Mouse (Mus musculus) MEL (cell line): Measurements from ENCODE around the gene Slc2a10.

ENCODE experiments used
- CHD2 ChIP-seq: IDR thresholded peaks from 2 replicates; pipeline ENCODE4 v1.6.1; 2011; ENCODE audit warnings: low read length, improper control_type of control experiment
- CTCF ChIP-seq, 3 experiments: IDR thresholded peaks in 2 of 3; conservative IDR thresholded peaks in 1 of 3; 2 replicates each; pipeline ENCODE4 v1.5.1; 2011 to 2012; ENCODE audit warnings: low read length in 3 of 3, low read depth in 2 of 3, mild to moderate bottlenecking in 2 of 3, improper control_type of control experiment in 1 of 3, inconsistent platforms in 1 of 3, mixed read lengths in 1 of 3, moderate library complexity in 1 of 3; ENCODE audit not compliant: control insufficient read depth in 1 of 3, insufficient read depth in 1 of 3, poor library complexity in 1 of 3, severe bottlenecking in 1 of 3
- EP300 ChIP-seq, 2 experiments: IDR thresholded peaks; 2 replicates each; pipeline ENCODE4 v1.6.1; 2011; ENCODE audit warnings: improper control_type of control experiment in 2 of 2, low read length in 2 of 2, low read depth in 1 of 2, mild to moderate bottlenecking in 1 of 2
- JUND ChIP-seq: IDR thresholded peaks from 2 replicates; pipeline ENCODE4 v1.6.1; 2011; ENCODE audit warnings: low read depth, mild to moderate bottlenecking, improper control_type of control experiment, low read length
- MEF2A ChIP-seq: IDR thresholded peaks from 2 replicates; pipeline ENCODE4 v1.6.1; 2014; ENCODE audit warnings: low read depth, mild to moderate bottlenecking, inconsistent platforms, low read length, improper control_type of control experiment; ENCODE audit not compliant: poor library complexity, insufficient replicate concordance, severe bottlenecking; ENCODE audit errors: extremely low read depth
- NRF1 ChIP-seq: IDR thresholded peaks from 2 replicates; pipeline ENCODE4 v1.6.1; 2014; ENCODE audit warnings: low read depth, mild to moderate bottlenecking, inconsistent platforms, low read length, improper control_type of control experiment, moderate library complexity; ENCODE audit not compliant: poor library complexity, insufficient read depth, severe bottlenecking
- POLR2A ChIP-seq, 2 experiments: IDR thresholded peaks; 2 replicates each; pipeline ENCODE4 v1.6.1; 2011 to 2012; ENCODE audit warnings: low read length in 2 of 2, mild to moderate bottlenecking in 2 of 2, control low read depth in 1 of 2, improper control_type of control experiment in 1 of 2, low read depth in 1 of 2, moderate library complexity in 1 of 2; ENCODE audit not compliant: control insufficient read depth in 1 of 2, insufficient read depth in 1 of 2, poor library complexity in 1 of 2
- RAD21 ChIP-seq: IDR thresholded peaks from 2 replicates; pipeline ENCODE4 v1.6.1; 2011; ENCODE audit warnings: mild to moderate bottlenecking, low read depth, low read length, improper control_type of control experiment
- SMC3 ChIP-seq: IDR thresholded peaks from 2 replicates; pipeline ENCODE4 v1.6.1; 2011; ENCODE audit warnings: low read depth, low read length, improper control_type of control experiment
- USF2 ChIP-seq, 2 experiments: IDR thresholded peaks; 2 replicates each; pipeline ENCODE4 v1.6.1; 2011 to 2012; ENCODE audit warnings: improper control_type of control experiment in 2 of 2, low read length in 2 of 2, borderline replicate concordance in 1 of 2, inconsistent platforms in 1 of 2, low read depth in 1 of 2, mild to moderate bottlenecking in 1 of 2; ENCODE audit not compliant: insufficient read depth in 1 of 2
- ZC3H11A ChIP-seq: IDR thresholded peaks from 2 replicates; pipeline ENCODE4 v1.6.1; 2012; ENCODE audit warnings: low read depth, mild to moderate bottlenecking, inconsistent platforms, low read length, improper control_type of control experiment
- ZNF384 ChIP-seq: IDR thresholded peaks from 2 replicates; pipeline ENCODE4 v1.6.1; 2012; ENCODE audit warnings: low read depth, mild to moderate bottlenecking, inconsistent platforms, low read length, improper control_type of control experiment

GRCm38 (mm10) chr2:165485826-165486225 lies 17.8 kb upstream of the Slc2a10 start:
- TF ChIP-seq POLR2A (IDR thresholded peaks at IDR 0.05; ENCODE audit: control insufficient read depth in 1 of 2, insufficient read depth in 1 of 2, low read depth in 1 of 2, low read length in 2 of 2, poor library complexity in 1 of 2), result no peak
- no peak for TF ChIP-seq CHD2
- TF ChIP-seq ZNF384, result no peak
- no peak for TF ChIP-seq CTCF (IDR thresholded peaks at IDR 0.05 in 2 of 3, conservative IDR thresholded peaks at IDR 0.05 in 1 of 3; ENCODE audit: control insufficient read depth in 1 of 3, insufficient read depth in 1 of 3, low read depth in 2 of 3, low read length in 3 of 3, poor library complexity in 1 of 3, severe bottlenecking in 1 of 3)
- no peak for TF ChIP-seq USF2 (IDR thresholded peaks at IDR 0.05; ENCODE audit: borderline replicate concordance in 1 of 2, insufficient read depth in 1 of 2, low read depth in 1 of 2, low read length in 2 of 2)
- no peak for TF ChIP-seq MEF2A
- no peak for TF ChIP-seq NRF1
- TF ChIP-seq RAD21, result no peak
- no peak for TF ChIP-seq JUND
- TF ChIP-seq EP300 (IDR thresholded peaks at IDR 0.05; ENCODE audit: low read depth in 1 of 2, low read length in 2 of 2), result no peak
- no peak for TF ChIP-seq ZC3H11A
- no peak for TF ChIP-seq SMC3
